Mouse (Mus musculus): Measurements from ENCODE around the gene Tmem17.

GRCm38 (mm10) chr11:22479836-22480619 lies 31.9 kb upstream of the Tmem17 start:
- TF ChIP-seq CTCF (IDR thresholded peaks at IDR 0.05; ENCODE audit: control insufficient read depth, insufficient read depth, insufficient replicate concordance, low read depth, low read length) (no peak), POLR2A (IDR thresholded peaks at IDR 0.05; ENCODE audit: control insufficient read depth, low read depth, low read length) (no peak)
